Mouse (Mus musculus) lung, postnatal 0 days (tissue): ENCODE measurements around the gene Ddx19b.

Experiments
- CTCF ChIP-seq: IDR thresholded peaks from 2 replicates; pipeline ENCODE4 v1.5.1; 2016; ENCODE audit warnings: antibody characterized with exemption, mild to moderate bottlenecking
- EP300 ChIP-seq: IDR thresholded peaks from 2 replicates; pipeline ENCODE4 v1.6.1; 2016; ENCODE audit warnings: antibody characterized with exemption, mild to moderate bottlenecking, control low read depth

GRCm38 (mm10) chr8:111067439-111067838 is 35.9 kb upstream of the Ddx19b start:
- TF ChIP-seq EP300 (no peak), CTCF (no peak)
